Mouse (Mus musculus): Measurements from ENCODE around the gene Tsen34.

Tsen34 gene

DNA sequence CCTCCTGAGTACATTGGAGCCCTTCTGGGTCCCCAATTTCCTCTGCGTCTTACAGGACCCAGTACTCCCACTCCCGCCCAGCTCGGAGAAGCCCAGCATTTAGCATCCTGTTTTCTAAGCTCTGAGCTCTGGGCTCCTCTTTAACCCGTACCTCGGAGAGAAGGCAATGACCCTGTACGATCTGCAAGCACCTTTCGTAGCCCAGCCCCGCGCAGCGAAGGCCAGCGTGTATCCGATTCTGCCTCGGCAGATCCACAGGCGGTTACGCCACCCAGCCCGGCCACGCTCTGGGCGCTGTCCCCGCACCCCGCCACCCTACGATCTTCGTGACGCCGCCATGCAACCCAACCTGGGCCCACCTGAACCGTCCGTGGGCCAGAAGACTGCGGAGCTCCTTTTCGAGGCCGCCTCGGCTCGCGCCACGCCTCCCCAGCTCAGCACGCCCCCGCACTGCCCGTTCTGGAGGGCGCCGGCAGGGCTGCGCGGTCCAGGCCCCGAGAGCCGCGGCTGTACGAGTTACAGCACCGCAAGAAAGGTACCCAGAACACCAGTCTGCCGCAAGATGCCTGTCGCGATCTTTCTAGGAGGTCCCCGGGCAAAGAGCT lies at the start of gene Tsen34:
Gene Tsen34 (plus strand): TSS at position 482 of the 605 bp plus-strand sequence.
- CTCF ChIA-PET: interaction anchor here (0.6 to 1.2 kb wide), 3 partner anchors 15 to 1100 kb away, joined by 3 to 12 read pairs (median 3); partner anchors contain the start of genes Cnot3 and Rpl28

DNA sequence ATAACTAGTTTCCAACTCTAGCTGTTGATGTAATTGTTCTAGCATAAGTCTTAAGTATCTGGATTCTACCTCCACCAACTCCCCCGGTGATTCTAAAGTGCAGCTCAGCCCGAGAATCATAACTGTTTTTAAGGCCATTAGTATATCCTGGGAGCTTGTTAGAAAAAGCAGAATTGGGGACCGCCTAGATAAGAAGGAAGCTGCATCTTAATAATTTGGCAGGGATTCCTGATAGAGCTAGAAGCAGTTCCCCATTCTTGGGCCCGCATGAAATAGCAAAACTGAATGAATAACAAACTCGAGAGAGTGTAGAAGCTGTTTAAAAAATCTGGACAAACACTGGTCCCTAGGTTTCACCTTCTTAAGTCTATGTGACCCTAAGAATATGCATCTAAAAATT lies 49.3 kb upstream of the Tsen34 start:
- CTCF ChIA-PET: no interaction called here

DNA sequence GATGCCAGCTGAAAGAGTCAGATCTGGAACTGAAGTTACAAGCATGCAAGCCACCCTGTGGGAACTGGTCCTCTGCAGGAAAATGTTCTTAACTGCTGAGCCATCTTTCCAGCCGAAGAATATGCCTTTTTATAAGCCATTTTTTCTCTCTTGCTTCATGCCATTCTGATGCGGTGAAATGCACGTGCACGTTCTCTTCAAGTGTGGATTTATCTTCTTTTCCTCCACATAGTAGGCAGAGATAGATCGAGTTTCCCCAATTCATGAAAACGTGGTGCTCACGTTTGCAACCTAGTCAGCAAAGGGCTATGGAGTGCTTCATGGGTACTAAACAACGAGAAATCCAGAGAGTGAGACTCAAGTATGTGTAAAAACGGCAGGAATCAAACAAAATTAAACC lies 48.8 kb upstream of the Tsen34 start:
- CTCF ChIA-PET: no interaction called here

DNA sequence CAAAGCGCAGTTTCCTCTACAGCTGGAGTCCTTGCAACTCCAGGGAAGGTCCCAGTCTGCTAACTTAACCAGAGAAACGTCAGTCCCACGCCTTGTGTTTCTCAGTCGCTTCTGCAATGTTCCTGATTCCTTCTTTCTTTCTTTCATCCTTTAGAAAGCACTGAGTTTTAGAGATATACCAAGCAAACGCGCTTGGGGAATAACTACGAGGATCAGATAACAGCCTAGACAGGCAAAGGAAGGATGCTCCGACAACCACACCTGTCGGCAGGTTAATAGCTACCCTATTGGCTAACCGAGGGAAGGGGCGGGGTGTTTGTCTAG lies 48.4 kb upstream of the Tsen34 start:
- CTCF ChIA-PET: no interaction called here

DNA sequence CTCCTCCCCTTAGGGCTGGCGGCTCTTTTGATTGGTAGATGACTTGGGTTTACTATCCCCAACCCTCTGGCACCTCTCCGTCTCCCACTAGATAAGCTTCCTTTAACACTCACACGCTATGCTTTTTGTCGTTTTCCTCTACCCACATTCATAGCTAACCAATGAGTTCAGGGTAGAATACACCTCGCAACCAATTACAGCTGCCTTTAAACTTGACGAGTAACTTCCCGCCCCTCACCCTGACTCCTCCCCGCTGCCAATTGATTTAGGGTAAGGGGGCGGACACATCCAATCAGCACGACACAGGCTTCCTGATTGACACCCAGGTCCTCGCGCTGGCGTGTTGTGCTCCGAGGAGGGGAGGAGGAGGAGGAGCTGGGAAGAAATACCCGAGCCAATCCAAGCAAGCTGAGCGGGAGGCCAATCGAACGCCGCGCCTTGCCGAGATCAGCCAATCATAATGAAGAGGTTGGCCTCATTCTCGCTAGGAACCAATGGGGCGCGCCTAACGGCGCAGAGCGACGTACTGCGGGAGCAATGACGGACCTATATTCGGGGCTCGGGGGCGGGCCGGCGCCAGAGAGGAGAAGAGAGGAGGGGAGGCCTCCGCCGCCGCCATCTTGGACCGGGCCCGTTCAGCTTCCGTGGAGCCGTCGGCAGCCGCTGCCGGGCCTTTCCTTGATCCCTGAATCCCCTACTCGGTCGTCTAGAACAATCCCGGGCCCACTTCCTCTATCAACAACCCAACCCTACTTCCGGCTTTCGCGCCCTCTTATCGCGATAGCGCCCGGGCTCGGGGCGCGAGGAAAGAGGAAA lies 47.8 kb upstream of the Tsen34 start, which contains the start of gene Cnot3:
Gene Cnot3 (plus strand): TSS at position 597 of the 816 bp plus-strand sequence.
- CTCF ChIA-PET: interaction anchor here (0.6 to 1.1 kb wide), 3 partner anchors 45 to 1375 kb away, joined by 3 to 12 read pairs (median 4); no protein-coding TSS in a partner anchor

DNA sequence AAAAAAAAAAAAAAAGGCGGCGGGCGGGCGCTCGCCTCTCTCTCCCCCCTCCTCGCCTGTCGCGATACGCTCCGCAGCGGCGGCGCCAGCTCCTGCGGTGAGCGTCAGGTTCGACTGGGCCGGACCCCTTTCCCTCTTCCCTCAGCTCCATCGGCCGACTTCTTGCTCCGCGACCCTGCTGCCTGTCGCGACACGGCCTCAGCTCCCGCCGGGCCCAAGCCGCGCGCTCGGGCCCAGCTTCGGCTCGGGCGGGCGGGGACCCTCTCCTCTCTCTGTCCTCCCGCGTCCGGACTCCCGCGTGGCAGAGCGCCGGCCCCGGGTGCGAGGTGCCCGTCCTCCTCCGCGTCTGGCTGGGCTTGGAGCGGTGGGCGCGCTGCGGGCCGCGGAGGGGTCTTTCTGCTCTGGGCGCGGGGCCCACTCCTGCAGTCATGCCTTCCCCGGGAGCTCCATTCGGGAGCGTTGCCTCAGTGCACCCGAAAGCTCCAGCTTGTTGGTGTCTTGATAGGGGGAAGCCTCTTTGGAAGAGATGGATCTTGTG lies 47.1 kb upstream of the Tsen34 start:
- CTCF ChIA-PET: interaction anchor here (0.6 to 1.1 kb wide), 3 partner anchors 45 to 1374 kb away, joined by 3 to 12 read pairs (median 4); no protein-coding TSS in a partner anchor

DNA sequence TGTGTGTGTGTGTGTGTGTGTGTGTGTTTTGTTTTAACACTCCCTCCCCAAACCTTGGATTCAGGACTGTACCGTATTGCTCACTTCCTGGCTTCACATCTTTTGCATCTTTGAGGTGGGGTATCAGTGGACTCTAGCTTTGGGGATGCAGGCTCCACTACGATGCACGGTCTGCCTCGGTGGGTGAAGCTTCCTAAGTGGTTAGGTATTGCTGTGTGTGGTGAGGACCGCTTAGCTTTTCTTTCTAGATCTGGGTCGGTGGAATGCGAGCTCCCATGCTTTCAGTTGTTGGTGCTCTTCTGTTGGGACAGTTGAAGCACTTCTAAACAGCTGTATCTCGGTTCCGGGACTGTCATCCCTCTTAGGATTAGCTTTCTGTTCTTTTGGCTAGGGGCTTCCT lies 46.5 kb upstream of the Tsen34 start:
- CTCF ChIA-PET: no interaction called here

DNA sequence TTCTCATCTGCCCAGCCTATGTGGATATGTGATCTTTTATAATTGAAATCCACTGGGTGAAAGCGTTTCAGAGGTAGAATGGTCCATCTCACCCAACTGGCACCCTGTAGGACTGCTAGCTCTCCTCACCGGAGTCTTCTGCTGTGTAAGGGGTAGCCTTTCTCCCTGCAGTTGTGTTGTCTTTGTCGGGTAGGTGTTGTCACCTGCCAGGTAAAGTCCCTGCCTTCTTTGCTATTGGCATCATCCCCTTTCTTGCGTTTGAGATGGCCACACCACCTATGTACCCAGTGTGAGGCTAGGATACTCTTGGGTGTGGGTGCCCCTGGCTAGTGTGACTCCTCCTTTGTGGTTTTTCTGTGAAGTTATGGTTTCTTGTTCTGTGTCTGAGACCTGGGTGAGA lies 46.0 kb upstream of the Tsen34 start:
- CTCF ChIA-PET: no interaction called here

DNA sequence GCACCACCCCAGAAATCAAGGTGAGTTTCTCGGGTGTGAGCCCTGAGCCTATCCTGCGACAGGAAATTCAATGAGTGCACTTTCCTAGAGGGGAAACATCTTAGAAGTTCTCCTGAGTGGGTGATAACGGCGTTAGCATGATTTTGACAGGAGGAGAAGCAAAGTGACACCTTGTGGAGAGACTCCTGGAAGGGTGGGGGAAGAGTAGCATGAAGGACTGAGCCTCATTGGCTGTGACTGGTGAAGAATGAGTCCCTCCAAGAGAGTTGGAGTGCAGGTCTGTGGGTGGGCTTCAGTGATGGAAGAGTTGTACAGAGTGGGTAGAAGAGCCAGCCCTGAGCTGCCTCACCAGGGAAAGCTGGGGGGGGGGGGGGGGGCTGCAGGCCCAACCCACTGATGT lies 35.7 kb upstream of the Tsen34 start:
- CTCF ChIA-PET: no interaction called here

DNA sequence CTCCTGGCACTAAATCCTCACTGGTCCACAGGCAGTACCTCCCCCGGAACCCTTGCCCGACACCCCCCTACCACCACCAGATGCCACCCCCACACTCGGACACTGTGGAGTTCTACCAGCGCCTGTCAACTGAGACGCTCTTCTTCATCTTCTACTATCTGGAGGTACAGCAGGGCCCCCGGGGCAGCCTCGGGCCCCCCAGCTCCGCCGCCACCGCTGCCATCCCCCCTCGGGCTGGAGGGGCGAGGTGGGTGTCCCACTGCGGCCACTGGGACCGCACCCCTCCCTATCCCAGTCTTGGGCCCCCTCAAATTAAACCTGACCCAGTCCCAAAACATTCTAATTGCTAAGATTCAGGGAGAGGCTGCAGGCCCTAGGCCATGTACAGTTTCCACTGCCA lies 34.1 kb upstream of the Tsen34 start:
- CTCF ChIA-PET: no interaction called here

DNA sequence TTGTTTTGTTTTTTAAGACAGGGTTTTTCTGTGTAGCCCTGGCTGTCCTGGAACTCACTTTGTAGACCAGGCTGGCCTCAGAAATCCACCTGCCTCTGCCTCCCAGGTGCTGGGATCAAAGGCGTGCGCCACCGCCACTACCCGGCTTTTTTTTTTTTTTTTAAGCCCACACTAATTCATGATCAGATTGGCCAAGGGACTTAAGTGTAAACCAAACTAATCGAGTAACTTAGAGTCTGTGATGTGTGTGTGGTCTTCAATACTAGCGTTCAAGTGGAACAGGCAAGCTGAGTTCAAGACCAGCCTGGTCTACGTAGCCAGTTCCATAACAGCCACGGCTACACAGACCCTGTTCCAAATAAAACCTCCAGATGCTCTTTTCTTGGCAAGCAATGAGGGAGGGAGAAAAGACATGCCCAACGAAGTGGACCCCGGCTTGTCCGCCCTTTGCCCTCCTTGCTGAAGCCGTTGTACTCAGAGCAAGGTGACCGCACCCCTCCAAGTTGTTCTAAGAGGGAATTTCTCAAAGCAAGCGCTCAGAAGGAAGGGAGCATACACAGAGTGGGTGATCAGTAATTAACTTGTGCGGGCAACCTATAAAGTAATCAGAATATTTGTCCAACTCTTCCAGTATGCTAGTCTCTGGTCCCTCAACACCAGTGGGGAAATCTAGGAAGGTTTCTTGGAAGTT lies 28.0 kb upstream of the Tsen34 start:
- CTCF ChIA-PET: no interaction called here

DNA sequence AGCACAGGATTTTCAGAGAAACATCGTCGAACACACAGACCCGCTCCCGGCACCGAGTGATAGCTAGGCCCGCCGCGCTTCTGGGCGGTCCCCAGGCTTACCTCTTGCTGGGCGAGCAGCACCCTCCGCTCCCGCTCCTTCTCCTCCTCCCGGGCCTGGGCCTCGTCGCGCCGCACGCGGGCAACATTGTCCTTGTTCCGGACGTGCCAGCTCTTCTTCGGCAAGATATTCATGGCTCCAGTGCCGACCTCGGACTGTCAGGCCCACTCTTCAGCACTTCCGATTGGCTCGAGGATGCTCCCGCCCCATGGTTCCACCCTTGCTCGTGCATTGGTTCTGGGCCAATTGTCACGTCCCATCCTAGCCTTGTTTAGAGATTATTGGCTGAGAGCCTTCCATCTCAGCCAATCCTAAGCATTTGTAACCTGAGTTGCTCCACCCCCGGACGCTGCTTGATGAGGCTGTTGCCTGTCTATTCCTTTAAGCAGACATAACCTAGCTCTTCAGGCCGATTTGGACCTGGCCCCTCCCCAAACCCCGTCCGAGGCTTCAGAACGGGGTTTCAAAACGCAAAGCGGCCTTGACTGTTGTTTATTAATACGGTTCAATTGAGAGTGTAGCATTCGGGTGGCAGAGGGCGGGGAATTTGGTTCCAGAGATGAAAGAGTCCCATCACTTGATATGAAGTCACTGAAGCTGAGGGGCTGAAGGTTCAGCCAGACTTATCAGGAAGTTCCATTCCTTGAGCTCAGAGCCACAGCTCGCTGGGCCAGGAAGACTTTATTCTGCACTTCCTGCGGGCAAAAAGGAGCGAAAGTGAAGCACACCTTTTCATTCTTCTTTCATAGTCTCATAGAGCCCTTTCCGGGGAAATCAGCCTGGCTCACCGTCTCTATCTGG lies 27.2 kb upstream of the Tsen34 start, which contains the start of gene Leng1:
Gene Leng1 (minus strand): TSS at position 626 of the 900 bp plus-strand sequence.
- CTCF ChIA-PET: no interaction called here

DNA sequence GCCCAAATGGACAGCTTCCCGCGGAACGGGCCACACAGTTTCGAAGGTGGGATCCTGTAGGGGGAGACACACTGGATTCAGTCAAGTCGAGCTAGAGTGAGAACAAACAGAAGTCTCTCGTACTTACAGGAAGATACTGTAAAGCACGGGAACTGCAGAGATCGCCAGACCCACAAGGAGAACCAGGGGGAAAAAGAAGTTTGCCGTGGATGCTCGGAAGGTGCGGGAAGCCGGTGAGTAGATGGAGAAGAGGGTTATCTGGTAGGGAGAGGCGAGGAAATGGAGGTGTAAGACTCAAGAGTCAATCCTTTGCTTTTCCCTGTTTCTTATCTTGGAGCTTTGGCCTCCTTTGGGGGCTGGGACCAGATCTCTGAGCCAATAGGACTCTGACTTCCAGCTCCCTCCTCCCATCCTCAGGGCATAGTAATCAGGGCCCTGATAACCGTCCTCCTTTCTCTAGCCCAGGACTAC lies 25.7 kb upstream of the Tsen34 start:
- CTCF ChIA-PET: no interaction called here

DNA sequence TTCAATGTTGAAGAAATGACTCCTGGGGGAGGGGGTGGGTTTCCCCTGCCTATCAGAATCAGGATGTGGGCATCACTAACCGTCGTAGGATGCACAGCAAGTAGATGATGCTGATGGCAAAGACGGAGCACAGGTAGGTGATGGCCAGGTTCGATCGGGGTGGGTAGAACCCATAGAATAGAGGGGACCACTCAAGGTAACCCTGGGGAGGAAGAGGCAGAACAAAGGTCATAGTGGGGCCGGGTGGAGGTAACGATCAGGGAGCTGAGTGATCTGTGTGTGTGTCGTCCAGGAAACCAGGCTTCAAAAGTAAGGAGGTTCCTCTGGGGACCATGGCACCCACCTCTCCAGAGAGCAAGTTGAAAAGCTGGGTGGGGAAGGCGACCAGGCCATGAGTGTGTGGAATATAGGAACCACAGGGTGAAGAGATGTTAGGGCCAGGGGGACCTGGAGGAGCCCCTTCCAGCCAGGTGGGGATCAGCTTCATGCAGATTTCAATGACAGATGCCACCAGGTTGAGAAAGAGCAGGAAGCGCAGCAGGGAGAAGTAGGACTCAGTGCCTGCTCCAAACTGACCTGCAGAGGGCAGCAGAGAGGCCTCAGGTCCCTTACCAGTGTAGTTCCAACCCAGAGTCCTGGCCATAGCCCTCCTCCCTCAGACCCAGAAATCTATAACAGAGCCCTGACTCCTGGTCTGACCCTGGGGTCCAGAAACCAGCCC lies 18.0 kb upstream of the Tsen34 start:
- CTCF ChIA-PET: no interaction called here

DNA sequence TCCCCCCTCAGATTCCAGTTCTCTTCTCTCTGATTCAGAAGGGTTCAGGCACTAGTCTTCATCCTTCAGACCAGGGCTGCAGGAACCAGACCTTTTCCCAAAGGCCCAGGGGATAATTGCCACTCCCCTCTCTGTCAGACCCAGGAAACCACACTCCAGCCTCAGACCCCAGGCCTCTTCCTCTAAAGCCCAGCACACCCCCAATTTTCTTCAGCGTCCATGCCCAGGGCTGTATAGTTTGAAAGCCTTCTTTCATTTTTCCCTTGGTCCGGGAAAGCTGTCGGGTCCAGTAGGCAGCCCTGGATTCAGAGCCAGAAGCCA lies 17.5 kb upstream of the Tsen34 start:
- CTCF ChIA-PET: interaction anchor here (0.6 kb wide), 1 partner anchor 788 kb away, joined by 3 read pairs; no protein-coding TSS in a partner anchor

DNA sequence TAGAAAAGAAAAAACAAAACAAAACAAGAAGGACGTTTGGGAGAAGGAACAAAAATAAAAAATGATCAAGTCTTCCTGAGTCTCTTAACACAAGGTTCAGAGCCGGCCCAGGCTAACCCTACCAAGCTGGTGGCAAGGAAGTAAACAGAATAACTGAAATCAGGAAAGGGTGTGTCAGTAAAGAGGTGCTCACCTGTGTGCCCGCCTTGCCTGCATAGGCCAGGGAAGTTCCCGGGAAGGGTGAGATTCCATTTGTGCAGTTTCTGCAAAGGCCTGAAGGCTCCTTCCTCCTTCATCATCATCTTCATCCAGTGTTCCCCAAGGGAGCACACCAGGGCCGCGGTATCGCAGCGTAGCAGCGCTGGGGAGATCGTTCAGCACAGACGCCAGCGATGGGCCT lies 16.3 kb upstream of the Tsen34 start:
- CTCF ChIA-PET: no interaction called here

DNA sequence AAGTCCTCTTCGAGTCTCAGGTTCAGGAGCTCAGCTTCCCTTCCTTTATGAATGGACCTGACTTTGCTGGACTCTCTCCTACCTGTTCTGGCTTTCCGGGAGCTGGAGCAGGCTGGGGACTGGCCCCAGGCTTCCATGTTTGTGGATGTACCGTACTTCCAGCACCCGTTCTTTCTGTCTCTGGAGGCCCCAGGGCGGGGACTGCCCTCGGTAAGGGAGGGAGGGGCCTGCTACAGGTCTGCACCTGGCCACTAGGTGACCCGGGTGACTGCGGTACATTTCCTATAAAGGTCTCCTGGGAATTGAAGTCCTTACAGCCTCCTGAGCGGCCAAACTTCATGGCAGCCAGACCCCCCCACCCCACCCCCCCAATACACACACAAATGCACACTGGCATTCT lies 15.3 kb upstream of the Tsen34 start, which contains the start of gene Tmc4:
Gene Tmc4 (minus strand): TSS at position 212 of the 400 bp plus-strand sequence.
- CTCF ChIA-PET: no interaction called here

DNA sequence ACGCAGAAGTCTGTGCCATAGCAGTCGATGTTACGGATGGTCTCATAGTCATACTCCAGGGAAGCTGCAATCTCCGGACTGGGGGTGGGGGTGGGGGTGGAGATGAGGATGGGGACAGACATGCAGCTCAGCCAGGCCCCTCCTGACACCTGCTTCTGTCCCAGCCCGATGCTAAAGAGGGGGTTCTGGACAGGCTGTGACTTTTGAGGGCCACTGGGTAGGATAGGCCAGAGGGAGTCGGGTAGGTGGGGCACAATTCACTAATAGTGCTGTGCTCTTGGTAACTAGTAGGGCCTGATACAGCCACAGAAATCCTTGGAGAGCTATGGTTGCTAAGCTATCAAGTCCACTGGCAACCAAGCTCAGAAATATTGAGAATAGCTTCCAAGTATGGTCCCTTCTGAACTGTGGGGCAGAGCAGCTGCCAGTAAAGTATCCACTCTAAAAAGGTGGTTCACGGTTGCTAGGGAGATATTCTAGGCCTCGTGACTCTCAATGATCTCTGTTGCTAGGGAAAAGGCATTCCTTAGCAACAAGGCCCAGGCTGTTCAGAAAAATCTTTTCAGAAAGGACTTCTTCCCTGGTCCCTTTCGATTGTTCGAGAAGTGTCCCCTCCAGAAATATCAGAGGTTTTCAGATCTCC lies 8.6 kb upstream of the Tsen34 start:
- CTCF ChIA-PET: no interaction called here

DNA sequence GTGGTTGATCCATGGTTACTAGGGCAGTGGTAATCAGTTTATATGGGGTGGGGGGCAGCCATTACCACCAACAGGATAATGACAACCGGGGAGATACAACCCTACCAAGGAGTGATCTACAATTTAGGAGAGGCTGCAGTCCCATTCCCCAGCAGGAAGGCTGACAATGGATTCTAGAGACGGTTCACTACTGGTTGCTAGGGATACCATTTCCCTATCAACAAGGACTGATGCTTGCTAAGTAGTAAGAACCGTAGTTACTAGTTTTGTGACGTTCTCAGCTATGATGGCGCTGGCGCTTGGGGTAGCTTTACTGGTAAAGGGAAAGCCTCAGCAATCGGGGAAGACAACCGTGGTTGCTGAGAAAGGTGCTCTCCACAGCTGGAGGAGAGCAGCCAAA lies 8.0 kb upstream of the Tsen34 start:
- CTCF ChIA-PET: no interaction called here
